Mouse (Mus musculus): Measurements from ENCODE around the gene Rflna. TPM values are rescaled to one million over a fixed set of nuclear protein-coding genes. Genes with fewer than 3 reads are reported as not detected.
A peak's percentile ranks its signal among the peaks of the same experiment; 100 is the strongest.

The Rflna gene
- polyA plus RNA-seq (2016; fragmentation: Nextera tagmentation; extraction: Ambion mirVana), result 5.1 and 6.9 TPM in 2 replicates

GRCm38 (mm10) chr5:125002969-125003872, at the start of gene Rflna:
Rflna (plus strand) TSS chr5:125003221.
- DNase-seq (ENCODE audit: low spot score), result peak; percentile 82
- 2% methylated on average over 41 of the region's 41 CpGs for WGBS
- peak within 1 kb of the TSS; percentile 60 for H3K4me3 ChIP-seq
- H3K4me1 ChIP-seq, result peaks cover 62% of the 10 kb centered on the region
- H3K27me3 ChIP-seq (replicated peaks; ENCODE audit: low read depth, poor library complexity, severe bottlenecking), result peaks cover 38% of the 10 kb centered on the region
- peaks cover 4% of the 10 kb centered on the region; the same call in 1 of the 2 replicates for H3K9me3 ChIP-seq
- H3K36me3 ChIP-seq (replicated peaks), result no peaks in the 10 kb centered on the region
- H3K27ac ChIP-seq (replicated peaks), result peak within 1 kb of the TSS; percentile 3

DNA sequence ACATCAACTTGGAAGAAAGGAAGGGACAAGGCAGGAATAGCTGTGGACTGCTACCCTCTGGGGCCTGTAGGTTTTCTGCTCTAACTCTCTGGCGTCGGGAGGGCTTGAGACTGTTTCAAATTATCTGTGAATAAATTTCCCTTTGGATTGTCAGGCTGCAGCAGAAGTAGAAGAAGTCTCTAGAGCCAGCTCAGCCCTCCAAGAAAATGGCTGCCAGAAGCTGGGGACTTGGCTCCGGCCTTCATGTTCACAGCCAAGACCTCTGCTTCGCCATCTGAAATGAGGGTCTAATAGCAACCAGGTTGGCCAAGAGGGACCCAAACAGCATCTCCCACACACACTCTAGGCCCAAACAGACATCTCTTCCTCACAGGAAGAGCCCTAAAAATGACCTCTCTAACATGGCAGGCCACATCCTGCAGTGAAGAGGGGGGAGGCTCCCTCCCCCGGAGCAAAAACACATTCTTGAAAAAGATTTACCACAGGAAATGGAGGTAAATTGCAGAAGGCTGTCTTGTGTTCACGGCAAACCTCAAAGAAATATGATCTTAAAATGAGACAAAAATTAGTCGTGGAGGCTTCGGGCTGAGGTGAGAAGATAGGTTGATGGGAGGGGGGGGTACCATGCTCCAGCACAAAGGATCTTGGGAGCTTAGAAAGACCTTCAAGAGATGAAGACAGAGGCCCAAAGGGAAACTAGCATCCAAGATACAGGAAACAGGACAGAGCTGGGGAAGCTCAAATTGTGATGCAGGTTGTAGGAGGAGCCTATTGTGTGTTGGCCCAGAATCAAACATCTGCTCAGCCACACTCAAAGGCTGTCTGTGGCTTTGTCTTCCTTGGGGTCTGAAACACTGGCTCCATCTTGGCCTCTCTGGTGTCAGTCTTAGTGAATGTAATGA, 48.4 kb upstream of the Rflna start:
- Histone ChIP-seq H3K9me3 (peaks cover 10% of the 10 kb centered on the region), H3K4me3 (no peak overlapping the region), H3K4me1 (peaks cover 35% of the 10 kb centered on the region), H3K27me3 (replicated peaks; ENCODE audit: low read depth, poor library complexity, severe bottlenecking) (no peaks in the 10 kb centered on the region), H3K36me3 (replicated peaks) (no peaks in the 10 kb centered on the region), H3K27ac (replicated peaks) (peak overlapping the region; percentile 74)
- DNase-seq (ENCODE audit: low spot score), result no peak
- WGBS, result 67% methylated on average over 8 of the region's 8 CpGs

DNA sequence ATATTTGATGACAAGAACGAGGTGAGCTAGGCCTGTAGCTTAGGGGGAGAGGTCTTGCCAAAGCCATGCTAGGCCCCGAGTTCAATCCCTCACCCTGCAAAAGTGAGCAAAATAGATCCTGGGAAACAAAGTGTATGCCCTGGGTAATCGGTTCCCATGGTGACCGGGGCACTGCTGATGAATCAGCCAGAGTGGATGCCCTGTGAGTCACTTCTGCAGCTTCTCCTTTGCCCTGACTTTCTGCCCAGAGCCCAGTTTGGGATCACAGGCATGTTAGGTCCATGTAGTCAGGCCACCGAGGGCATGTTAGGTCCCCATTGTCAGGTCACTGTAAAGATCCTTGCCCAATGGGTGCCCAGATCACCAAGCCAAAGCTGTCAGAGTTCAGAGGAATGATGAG, 45.5 kb upstream of the Rflna start:
- peaks cover 8% of the 10 kb centered on the region; the same call in 1 of the 2 replicates for H3K9me3 ChIP-seq
- WGBS, result 86% methylated on average over 5 of the region's 5 CpGs
- no peak overlapping the region for H3K4me3 ChIP-seq
- no peak for DNase-seq (ENCODE audit: low spot score)
- no peak overlapping the region for H3K27ac ChIP-seq (replicated peaks)
- peaks cover 39% of the 10 kb centered on the region for H3K4me1 ChIP-seq
- no peaks in the 10 kb centered on the region for H3K27me3 ChIP-seq (replicated peaks; ENCODE audit: low read depth, poor library complexity, severe bottlenecking)
- no peaks in the 10 kb centered on the region for H3K36me3 ChIP-seq (replicated peaks)

- Histone ChIP-seq H3K4me3 (no peak overlapping the region), H3K4me1 (peaks cover 52% of the 10 kb centered on the region), H3K36me3 (replicated peaks) (no peaks in the 10 kb centered on the region), H3K27ac (replicated peaks) (no peak overlapping the region), H3K27me3 (replicated peaks; ENCODE audit: low read depth, poor library complexity, severe bottlenecking) (no peaks in the 10 kb centered on the region), H3K9me3 (peaks cover 8% of the 10 kb centered on the region; the same call in 1 of the 2 replicates)
- no peak for DNase-seq (ENCODE audit: low spot score)
- 93% methylated on average over 4 of the region's 4 CpGs for WGBS
These were observed 43.9 kb upstream of the Rflna start for GRCm38 (mm10) chr5:124959099-124959498.

DNA sequence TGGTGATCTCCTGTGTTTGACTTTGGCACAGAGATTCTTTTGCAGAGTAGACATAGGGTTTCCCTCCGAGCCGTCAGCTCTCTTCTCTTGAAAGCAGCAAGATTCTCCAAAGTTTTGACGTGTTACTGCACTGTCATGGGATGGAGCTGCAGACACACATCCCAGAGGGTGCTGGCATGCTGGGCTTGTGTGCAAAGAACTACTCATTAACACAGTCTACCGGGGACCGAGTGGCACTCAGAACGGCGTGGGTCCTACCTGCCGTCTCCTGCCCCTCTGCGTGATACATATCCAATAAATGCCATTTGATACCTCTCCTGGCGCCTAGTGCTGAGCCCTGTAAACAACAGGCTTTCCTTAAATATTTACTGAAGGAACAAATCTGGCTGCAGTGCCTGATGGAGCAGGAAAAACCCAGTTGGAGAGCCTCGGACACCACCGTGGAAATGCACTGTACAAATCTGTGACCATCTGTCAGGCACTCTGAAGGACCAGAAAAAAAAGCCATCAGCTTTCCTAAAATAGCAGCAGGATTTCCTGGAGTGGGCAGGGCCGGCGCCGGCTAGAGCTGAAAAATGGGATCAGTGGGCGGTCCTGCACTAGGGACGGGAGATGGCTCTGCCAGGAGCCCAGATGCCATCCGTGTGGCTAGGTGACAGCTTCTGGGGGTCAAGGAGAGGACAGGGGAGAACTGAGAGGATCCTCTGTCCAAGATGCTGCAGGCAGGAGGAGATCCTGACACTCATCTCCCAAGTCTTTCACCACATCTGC, 42.7 kb upstream of the Rflna start:
- peaks cover 8% of the 10 kb centered on the region; the same call in 1 of the 2 replicates for H3K9me3 ChIP-seq
- peak overlapping the region; percentile 4; the same call in 1 of the 2 replicates for H3K4me3 ChIP-seq
- peak; percentile 34 for DNase-seq (ENCODE audit: low spot score)
- no peaks in the 10 kb centered on the region for H3K36me3 ChIP-seq (replicated peaks)
- H3K4me1 ChIP-seq, result peaks cover 45% of the 10 kb centered on the region
- H3K27ac ChIP-seq (replicated peaks), result peak overlapping the region; percentile 73
- no peaks in the 10 kb centered on the region for H3K27me3 ChIP-seq (replicated peaks; ENCODE audit: low read depth, poor library complexity, severe bottlenecking)
- 44% methylated on average over 18 of the region's 18 CpGs for WGBS

- H3K27me3 ChIP-seq (replicated peaks; ENCODE audit: low read depth, poor library complexity, severe bottlenecking), result no peaks in the 10 kb centered on the region
- H3K4me1 ChIP-seq, result peaks cover 44% of the 10 kb centered on the region
- no peak overlapping the region for H3K4me3 ChIP-seq
- 90% methylated on average over 8 of the region's 8 CpGs for WGBS
- H3K27ac ChIP-seq (replicated peaks), result no peak overlapping the region
- H3K9me3 ChIP-seq, result peaks cover 8% of the 10 kb centered on the region; the same call in 1 of the 2 replicates
- no peak for DNase-seq (ENCODE audit: low spot score)
- no peaks in the 10 kb centered on the region for H3K36me3 ChIP-seq (replicated peaks)
These were observed 41.6 kb upstream of the Rflna start for GRCm38 (mm10) chr5:124961433-124961832.

GRCm38 (mm10) chr5:124962761-124963160, 40.3 kb upstream of the Rflna start:
- H3K9me3 ChIP-seq, result peaks cover 8% of the 10 kb centered on the region; the same call in 1 of the 2 replicates
- no peak overlapping the region for H3K4me3 ChIP-seq
- H3K4me1 ChIP-seq, result peaks cover 48% of the 10 kb centered on the region
- peak overlapping the region; percentile 91 for H3K27ac ChIP-seq (replicated peaks)
- no peak for DNase-seq (ENCODE audit: low spot score)
- no peaks in the 10 kb centered on the region for H3K36me3 ChIP-seq (replicated peaks)
- WGBS, result 58% methylated on average over 7 of the region's 7 CpGs
- H3K27me3 ChIP-seq (replicated peaks; ENCODE audit: low read depth, poor library complexity, severe bottlenecking), result no peaks in the 10 kb centered on the region

DNA sequence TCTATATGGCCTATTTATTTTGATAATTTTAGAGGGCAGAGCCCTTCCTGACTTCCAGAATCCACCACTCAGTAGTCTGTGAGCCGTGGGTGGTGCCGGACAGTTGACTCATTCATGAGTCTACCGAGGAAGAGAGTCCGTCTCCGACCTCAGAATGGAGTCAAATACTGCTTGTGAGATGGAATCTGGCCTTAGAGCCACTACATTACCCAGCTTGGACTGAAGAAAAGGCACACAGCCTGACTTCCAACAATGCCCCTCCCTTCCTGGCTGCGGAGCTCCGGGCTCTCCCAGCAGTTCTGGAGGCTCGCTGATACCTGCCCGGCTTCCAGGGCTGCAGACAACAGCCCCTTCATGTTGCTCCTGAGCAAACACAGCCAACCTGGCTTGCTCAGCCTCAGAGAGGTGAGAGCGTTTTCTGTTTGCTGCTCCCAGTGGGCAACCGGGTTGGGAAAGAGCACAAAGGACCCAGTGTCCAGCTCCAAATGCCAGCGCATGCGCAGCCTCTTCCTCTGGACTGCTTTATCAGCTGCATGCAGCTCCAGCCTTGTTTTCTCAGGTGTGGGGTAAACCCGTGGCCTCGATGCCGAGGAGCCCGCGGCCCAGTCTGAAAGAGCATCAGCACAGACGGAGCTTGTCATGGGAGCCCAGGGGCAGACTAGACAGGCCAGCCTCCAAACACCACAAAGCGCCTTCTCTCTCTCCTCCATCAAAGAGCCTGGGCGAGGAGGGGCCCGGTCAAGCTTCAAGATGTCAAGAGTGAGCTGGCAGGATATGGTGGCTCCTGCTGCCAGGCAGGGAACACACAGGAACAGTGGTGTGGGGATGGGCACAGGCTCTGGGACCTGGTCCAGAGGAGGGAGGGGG, 39.0 kb upstream of the Rflna start:
- Histone ChIP-seq H3K4me1 (peaks cover 48% of the 10 kb centered on the region), H3K27ac (replicated peaks) (peak overlapping the region; percentile 91), H3K36me3 (replicated peaks) (no peaks in the 10 kb centered on the region), H3K27me3 (replicated peaks; ENCODE audit: low read depth, poor library complexity, severe bottlenecking) (no peaks in the 10 kb centered on the region), H3K4me3 (peak overlapping the region; percentile 48), H3K9me3 (peaks cover 3% of the 10 kb centered on the region; the same call in 1 of the 2 replicates)
- WGBS, result 33% methylated on average over 22 of the region's 22 CpGs
- peak; percentile 89 for DNase-seq (ENCODE audit: low spot score)

DNA sequence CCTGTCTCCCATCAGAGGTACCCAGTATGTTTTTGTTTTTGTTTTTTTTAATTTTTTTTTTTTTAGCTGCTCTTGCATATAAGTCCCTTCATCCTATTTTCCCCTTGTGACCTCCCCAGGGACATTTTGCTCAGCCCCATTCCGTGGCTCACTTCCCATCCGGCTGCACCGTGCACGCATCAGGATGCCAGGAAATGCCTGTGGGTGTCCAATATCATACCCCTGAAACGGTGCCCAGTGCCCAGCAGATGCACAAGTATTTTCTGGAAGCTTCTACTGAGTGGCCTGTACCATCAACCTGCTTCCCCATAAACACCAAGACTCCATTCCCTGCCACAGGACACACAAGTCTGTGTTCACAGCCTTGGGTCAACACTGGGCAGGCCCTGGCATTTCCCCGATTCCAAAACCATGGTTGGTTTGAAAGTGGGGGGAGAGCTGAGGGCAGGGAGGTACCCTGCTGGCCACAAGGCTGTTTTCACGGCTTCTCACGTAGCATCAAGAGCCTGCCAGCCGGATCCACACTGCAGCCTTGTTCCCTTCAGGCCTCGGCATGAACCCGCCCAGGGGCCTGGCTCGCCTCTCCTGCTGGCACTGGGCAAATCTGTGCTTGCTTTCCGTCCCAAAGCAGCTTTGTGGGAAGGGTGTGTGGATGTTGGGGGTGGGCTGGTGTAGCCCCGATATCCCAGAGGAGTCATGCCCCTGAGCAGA, 36.2 kb upstream of the Rflna start:
- no peak for DNase-seq (ENCODE audit: low spot score)
- H3K27ac ChIP-seq (replicated peaks), result peak overlapping the region; percentile 69
- no peak overlapping the region for H3K4me3 ChIP-seq
- H3K9me3 ChIP-seq, result no peaks in the 10 kb centered on the region
- H3K36me3 ChIP-seq (replicated peaks), result no peaks in the 10 kb centered on the region
- H3K4me1 ChIP-seq, result peaks cover 53% of the 10 kb centered on the region
- no peaks in the 10 kb centered on the region for H3K27me3 ChIP-seq (replicated peaks; ENCODE audit: low read depth, poor library complexity, severe bottlenecking)
- 78% methylated on average over 14 of the region's 14 CpGs for WGBS

GRCm38 (mm10) chr5:124969790-124970189, 33.2 kb upstream of the Rflna start:
- no peaks in the 10 kb centered on the region for H3K36me3 ChIP-seq (replicated peaks)
- peaks cover 32% of the 10 kb centered on the region for H3K4me1 ChIP-seq
- peak; percentile 58 for DNase-seq (ENCODE audit: low spot score)
- WGBS, result 21% methylated on average over 8 of the region's 8 CpGs
- H3K4me3 ChIP-seq, result no peak overlapping the region
- H3K27ac ChIP-seq (replicated peaks), result peak overlapping the region; percentile 2
- H3K27me3 ChIP-seq (replicated peaks; ENCODE audit: low read depth, poor library complexity, severe bottlenecking), result no peaks in the 10 kb centered on the region
- peaks cover under 1% of the 10 kb centered on the region; the same call in 1 of the 2 replicates for H3K9me3 ChIP-seq
